Mouse (Mus musculus) left cerebral cortex, postnatal 25 days (tissue): ENCODE measurements around the gene Wfdc13. TPM values are rescaled to one million over a fixed set of nuclear protein-coding genes. Genes with fewer than 3 reads are reported as not detected.
"Not testable (repeated sequence)": the region's sequence is repeated elsewhere in the genome, so short reads cannot be mapped to it uniquely, and the experiment has no call there.

ENCODE experiments used
- DNase-seq, 2 experiments: peaks; one replicate each; pipeline ENCODE4 v3.0.0; 2022; ENCODE audit warnings: low spot score in 2 of 2, mixed read lengths in 1 of 2
- intact Hi-C: fragments of 180-260 bp; cut with DNase I; formaldehyde crosslinking; loops from one replicate; pipeline ENCODE4 v1.15.1; 2025
- total RNA-seq, 2 experiments: library from RNA; stranded (reverse); gene quantifications; 2 replicates each; pipeline ENCODE4 v1.2.3; 2021

Wfdc13 gene
- total RNA-seq, 2 experiments from 2014 or later = not detected

- no peak for DNase-seq
- intact Hi-C loops = no loop called here
Measured at GRCm38 (mm10) chr2:164705328-164705727, 20.4 kb downstream of the Wfdc13 start.

- intact Hi-C loops = no loop called here
- DNase-seq = no peak
Measured at GRCm38 (mm10) chr2:164705991-164706390, 21.1 kb downstream of the Wfdc13 start.

GRCm38 (mm10) chr2:164715005-164715404 is 30.1 kb downstream of the Wfdc13 start, which contains the start of gene Spint5:
TSS of gene Spint5 (plus strand) at chr2:164715305.
- DNase-seq = no peak
- intact Hi-C loops = no loop called here

GRCm38 (mm10) chr2:164716194-164716786 is 31.4 kb downstream of the Wfdc13 start:
- DNase-seq, intact Hi-C loops: not testable (repeated sequence)

GRCm38 (mm10) chr2:164723276-164723675 is 38.4 kb downstream of the Wfdc13 start:
- DNase-seq = no peak
- intact Hi-C loops = no loop called here

GRCm38 (mm10) chr2:164725895-164726619 is 41.1 kb downstream of the Wfdc13 start:
- DNase-seq = peak; percentile 64 to 65
- intact Hi-C loops = loop anchor here (1.0 to 5.0 kb wide), 3 partner anchors 47 to 309 kb away; partner anchors contain the start of gene Eppin

- intact Hi-C loops = no loop called here
- DNase-seq = no peak
Measured at GRCm38 (mm10) chr2:164731719-164732118, 46.8 kb downstream of the Wfdc13 start.

GRCm38 (mm10) chr2:164733259-164733658 is 48.4 kb downstream of the Wfdc13 start:
- intact Hi-C loops = no loop called here
- no peak for DNase-seq

GRCm38 (mm10) chr2:164734839-164735238 is 49.9 kb downstream of the Wfdc13 start:
- no peak for DNase-seq
- intact Hi-C loops = no loop called here

GRCm38 (mm10) chr2:164735446-164735845 is 50.5 kb downstream of the Wfdc13 start:
- intact Hi-C loops = no loop called here
- DNase-seq = peak in 1 of 2 experiments; percentile 21

Other genes with a start within 250 kb of the Wfdc13 start
- gene Sdc4, start 241.2 kb upstream of the Wfdc13 start, total RNA-seq = 10 to 100 TPM; 86.7 to 90.7 TPM
- gene Sys1, start 228.1 kb upstream of the Wfdc13 start, total RNA-seq = 10 to 100 TPM; 38.0 to 39.7 TPM
- gene Gm20458, start 224.1 kb upstream of the Wfdc13 start, total RNA-seq = 10 to 100 TPM; 11.4 to 13.1 TPM
- not detected for gene Trp53tg5, start 211.4 kb upstream of the Wfdc13 start, total RNA-seq
- 100 to 1,000 TPM; 114 to 127 TPM for gene Dbndd2, start 199.0 kb upstream of the Wfdc13 start, total RNA-seq
- gene Pigt, start 187.6 kb upstream of the Wfdc13 start, total RNA-seq = 10 to 100 TPM; 92.5 to 94.5 TPM
- gene Wfdc2, start 122.7 kb upstream of the Wfdc13 start, total RNA-seq = 1 to 10 TPM in 1 of 2 experiments, under 1 TPM in 1; 0.71 to 1.3 TPM
- gene Spint3, start 111.6 kb upstream of the Wfdc13 start, total RNA-seq = not detected
- under 1 TPM in 1 of 2 experiments, not detected in 1; 0.46 TPM for gene Wfdc6a, start 99.7 kb upstream of the Wfdc13 start, total RNA-seq
- gene Eppin, start 91.5 kb upstream of the Wfdc13 start, total RNA-seq = not detected
- gene Wfdc6b, start 71.6 kb upstream of the Wfdc13 start, total RNA-seq = not detected
- gene Wfdc8, start 71.5 kb upstream of the Wfdc13 start, total RNA-seq = not detected
- not detected for gene Wfdc16, start 46.3 kb upstream of the Wfdc13 start, total RNA-seq
- gene Wfdc10, start 29.1 kb upstream of the Wfdc13 start, total RNA-seq = not detected
- not detected for gene Wfdc9, start 28.5 kb upstream of the Wfdc13 start, total RNA-seq
- not detected for gene Wfdc11, start 11.0 kb upstream of the Wfdc13 start, total RNA-seq
- not detected for gene Spint4, start 13.4 kb downstream of the Wfdc13 start, total RNA-seq
- gene Spint5, start 30.2 kb downstream of the Wfdc13 start, total RNA-seq = not detected
- gene Wfdc3, start 60.8 kb downstream of the Wfdc13 start, total RNA-seq = 1 to 10 TPM; 1.6 to 1.9 TPM
- gene Dnttip1, start 60.9 kb downstream of the Wfdc13 start, total RNA-seq = 10 to 100 TPM; 36.6 to 39.3 TPM
- under 1 TPM; 0.60 to 0.89 TPM for gene Ube2c, start 84.8 kb downstream of the Wfdc13 start, total RNA-seq
- not detected for gene Tnnc2, start 94.9 kb downstream of the Wfdc13 start, total RNA-seq
- gene Snx21, start 100.7 kb downstream of the Wfdc13 start, total RNA-seq = 10 to 100 TPM; 49.6 to 57.6 TPM
- 10 to 100 TPM; 22.4 to 29.7 TPM for gene Acot8, start 119.8 kb downstream of the Wfdc13 start, total RNA-seq
- 1 to 10 TPM; 8.8 to 9.6 TPM for gene Zswim3, start 120.0 kb downstream of the Wfdc13 start, total RNA-seq
- 10 to 100 TPM; 20.8 to 21.6 TPM for gene Zswim1, start 137.6 kb downstream of the Wfdc13 start, total RNA-seq
- not detected for gene Spata25, start 143.4 kb downstream of the Wfdc13 start, total RNA-seq
- gene Ctsa, start 147.8 kb downstream of the Wfdc13 start, total RNA-seq = 100 to 1,000 TPM in 1 of 2 experiments, 10 to 100 TPM in 1; 86.2 to 102 TPM
- gene Neurl2, start 148.3 kb downstream of the Wfdc13 start, total RNA-seq = 1 to 10 TPM; 2.2 to 4.0 TPM
- 10 to 100 TPM; 77.5 to 82.0 TPM for gene Pltp, start 172.6 kb downstream of the Wfdc13 start, total RNA-seq
- gene Pcif1, start 194.2 kb downstream of the Wfdc13 start, total RNA-seq = 10 to 100 TPM; 36.8 to 39.8 TPM
- gene Zfp335, start 226.7 kb downstream of the Wfdc13 start, total RNA-seq = 10 to 100 TPM; 24.3 TPM